Mouse (Mus musculus) liver, postnatal 0 days (tissue): ENCODE results near the gene Srxn1.

Experiments used
- CTCF ChIP-seq: sonication (generic); IDR thresholded peaks from 2 replicates; pipeline ENCODE4 v1.5.1; 2016; ENCODE audit warnings: antibody characterized with exemption, low read depth
- EP300 ChIP-seq: IDR thresholded peaks from 2 replicates; pipeline ENCODE4 v1.6.1; 2016; ENCODE audit warnings: antibody characterized with exemption, low read depth, mild to moderate bottlenecking

DNA sequence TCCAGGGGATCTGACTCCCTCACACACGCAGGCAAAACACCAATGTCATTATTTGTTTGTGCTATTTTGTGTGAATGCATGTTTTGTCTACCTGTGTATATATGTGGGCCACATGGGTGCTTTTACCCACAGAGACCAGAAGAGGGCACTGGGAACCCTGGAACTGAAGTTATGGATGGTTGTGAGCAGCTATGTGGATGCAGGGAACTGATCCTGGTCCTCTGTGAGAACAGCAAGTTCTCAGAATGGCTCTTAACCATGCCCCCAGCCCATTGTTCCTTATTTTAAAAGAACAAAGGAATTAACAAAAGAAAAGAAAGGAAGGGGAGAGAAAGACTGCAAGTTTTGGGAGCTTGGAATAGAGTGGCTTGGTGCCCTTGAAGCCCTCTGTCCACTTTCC lies 54.2 kb downstream of the Srxn1 start:
- no peak for TF ChIP-seq CTCF
- no peak for TF ChIP-seq EP300
